Mouse (Mus musculus): ENCODE measurements around the gene Enah.

GRCm38 (mm10) chr1:181865863-181866216, 153.9 kb downstream of the Enah start:
- no peak for TF ChIP-seq POLR2A (IDR thresholded peaks at IDR 0.05; ENCODE audit: low read depth, low read length)
- no peak for TF ChIP-seq CTCF (IDR thresholded peaks at IDR 0.05; ENCODE audit: extremely low read depth, insufficient read length, insufficient replicate concordance, low read depth, low read length)
